Mouse (Mus musculus): ENCODE data around the gene Col1a1. TPM values are rescaled to one million over a fixed set of nuclear protein-coding genes. Genes with fewer than 3 reads are reported as not detected.

Col1a1 gene
- total and polyA plus RNA-seq, 2 experiments from 2014 or later: 322 to 334 TPM

GRCm38 (mm10) chr11:94985822-94986221, 49.8 kb downstream of the Col1a1 start:
- ATAC-seq (ENCODE audit: insufficient read depth, low read depth) (no peak), DNase-seq (ENCODE audit: low spot score) (no peak)
- Histone ChIP-seq H3K9me3 (replicated peaks; ENCODE audit: control insufficient read depth, low read length) (no peaks in the 10 kb centered on the region), H3K4me3 (ENCODE audit: low read depth, low read length) (no peak overlapping the region), H3K4me2 (ENCODE audit: low read depth, low read length) (no peak overlapping the region), H3K36me3 (replicated peaks; ENCODE audit: control insufficient read depth, insufficient read depth, low read length) (no peaks in the 10 kb centered on the region), H3K27ac (ENCODE audit: low read depth) (no peak overlapping the region), H3K27me3 (ENCODE audit: control insufficient read depth, insufficient read depth, low read length) (no peaks in the 10 kb centered on the region), H3K4me1 (ENCODE audit: control insufficient read depth, insufficient read depth) (peaks cover 23% of the 10 kb centered on the region), H3K9ac (replicated peaks; ENCODE audit: low read depth, low read length) (no peak overlapping the region)
- 72% methylated on average over 5 of the region's 5 CpGs for WGBS
- TF ChIP-seq CTCF (IDR thresholded peaks at IDR 0.05; ENCODE audit: low read depth) (no peak), EP300 (IDR thresholded peaks at IDR 0.05; ENCODE audit: low read depth) (no peak)

DNA sequence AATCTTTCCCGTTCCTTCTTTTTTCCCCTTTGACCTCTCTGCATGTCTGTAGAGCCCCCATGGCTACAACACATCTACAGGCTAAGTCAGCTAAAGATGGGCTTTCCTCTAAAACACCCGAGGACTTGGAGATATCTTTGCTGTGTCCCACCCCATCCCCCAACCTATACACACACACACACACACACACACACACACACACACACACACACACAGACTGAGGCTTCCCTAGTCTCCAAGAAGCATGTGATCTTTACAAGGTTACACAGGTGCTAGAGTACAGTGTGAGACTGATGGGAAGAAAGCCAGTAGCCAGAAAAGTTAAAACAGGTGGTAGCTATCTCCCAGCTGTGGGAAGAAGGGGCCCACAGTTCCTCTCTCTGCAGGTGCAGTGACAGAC, 50.4 kb downstream of the Col1a1 start:
- no peaks in the 10 kb centered on the region for H3K36me3 ChIP-seq (replicated peaks; ENCODE audit: control insufficient read depth, insufficient read depth, low read length)
- H3K27ac ChIP-seq (ENCODE audit: low read depth): no peak overlapping the region
- H3K9ac ChIP-seq (replicated peaks; ENCODE audit: low read depth, low read length): no peak overlapping the region
- no peaks in the 10 kb centered on the region for H3K9me3 ChIP-seq (replicated peaks; ENCODE audit: control insufficient read depth, low read length)
- TF ChIP-seq EP300 (IDR thresholded peaks at IDR 0.05; ENCODE audit: low read depth): no peak
- TF ChIP-seq CTCF (IDR thresholded peaks at IDR 0.05; ENCODE audit: low read depth): no peak
- DNase-seq (ENCODE audit: low spot score) (no peak), ATAC-seq (ENCODE audit: insufficient read depth, low read depth) (no peak)
- no peaks in the 10 kb centered on the region for H3K27me3 ChIP-seq (ENCODE audit: control insufficient read depth, insufficient read depth, low read length)
- 42% methylated on average over 2 of the region's 2 CpGs for WGBS
- peaks cover 23% of the 10 kb centered on the region for H3K4me1 ChIP-seq (ENCODE audit: control insufficient read depth, insufficient read depth)
- H3K4me2 ChIP-seq (ENCODE audit: low read depth, low read length): no peak overlapping the region
- no peak overlapping the region for H3K4me3 ChIP-seq (ENCODE audit: low read depth, low read length)

DNA sequence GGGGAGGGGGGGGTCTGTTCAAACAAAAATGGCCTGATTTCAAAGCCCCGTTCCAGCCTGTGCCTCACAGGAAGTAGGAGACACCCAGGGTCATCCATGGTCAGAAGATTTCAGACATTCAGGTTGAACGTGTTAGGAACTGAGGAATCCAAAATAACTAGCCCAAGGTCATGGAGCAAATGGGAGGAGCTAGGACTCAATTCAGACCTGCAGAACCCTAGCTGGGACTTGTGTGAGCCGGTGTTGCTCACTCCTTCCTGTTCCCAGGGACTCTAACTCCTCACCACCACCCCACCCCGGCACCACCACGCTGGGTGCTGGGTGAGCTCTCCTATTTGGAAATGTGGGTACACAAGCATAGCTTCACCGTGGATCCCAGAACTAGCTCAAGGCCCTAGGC, 51.3 kb downstream of the Col1a1 start:
- WGBS: 48% methylated on average over 6 of the region's 6 CpGs
- Histone ChIP-seq H3K9me3 (replicated peaks; ENCODE audit: control insufficient read depth, low read length) (no peaks in the 10 kb centered on the region), H3K9ac (replicated peaks; ENCODE audit: low read depth, low read length) (no peak overlapping the region), H3K4me3 (ENCODE audit: low read depth, low read length) (no peak overlapping the region), H3K36me3 (replicated peaks; ENCODE audit: control insufficient read depth, insufficient read depth, low read length) (no peaks in the 10 kb centered on the region), H3K27ac (ENCODE audit: low read depth) (no peak overlapping the region), H3K4me1 (ENCODE audit: control insufficient read depth, insufficient read depth) (peaks cover 23% of the 10 kb centered on the region), H3K27me3 (ENCODE audit: control insufficient read depth, insufficient read depth, low read length) (no peaks in the 10 kb centered on the region), H3K4me2 (ENCODE audit: low read depth, low read length) (no peak overlapping the region)
- ATAC-seq (ENCODE audit: insufficient read depth, low read depth) (no peak), DNase-seq (ENCODE audit: low spot score) (no peak)
- TF ChIP-seq CTCF (IDR thresholded peaks at IDR 0.05; ENCODE audit: low read depth) (no peak), EP300 (IDR thresholded peaks at IDR 0.05; ENCODE audit: low read depth) (no peak)

- Histone ChIP-seq H3K9me3 (replicated peaks; ENCODE audit: control insufficient read depth, low read length) (no peaks in the 10 kb centered on the region), H3K27me3 (ENCODE audit: control insufficient read depth, insufficient read depth, low read length) (no peaks in the 10 kb centered on the region), H3K36me3 (replicated peaks; ENCODE audit: control insufficient read depth, insufficient read depth, low read length) (no peaks in the 10 kb centered on the region), H3K4me3 (ENCODE audit: low read depth, low read length) (no peak overlapping the region), H3K4me1 (ENCODE audit: control insufficient read depth, insufficient read depth) (peaks cover 23% of the 10 kb centered on the region), H3K9ac (replicated peaks; ENCODE audit: low read depth, low read length) (no peak overlapping the region), H3K27ac (ENCODE audit: low read depth) (no peak overlapping the region), H3K4me2 (ENCODE audit: low read depth, low read length) (no peak overlapping the region)
- ATAC-seq (ENCODE audit: insufficient read depth, low read depth) (no peak), DNase-seq (ENCODE audit: low spot score) (no peak)
- 70% methylated on average over 8 of the region's 8 CpGs for WGBS
- TF ChIP-seq EP300 (IDR thresholded peaks at IDR 0.05; ENCODE audit: low read depth) (no peak), CTCF (IDR thresholded peaks at IDR 0.05; ENCODE audit: low read depth) (no peak)
These were observed 51.8 kb downstream of the Col1a1 start for GRCm38 (mm10) chr11:94987851-94988250.

DNA sequence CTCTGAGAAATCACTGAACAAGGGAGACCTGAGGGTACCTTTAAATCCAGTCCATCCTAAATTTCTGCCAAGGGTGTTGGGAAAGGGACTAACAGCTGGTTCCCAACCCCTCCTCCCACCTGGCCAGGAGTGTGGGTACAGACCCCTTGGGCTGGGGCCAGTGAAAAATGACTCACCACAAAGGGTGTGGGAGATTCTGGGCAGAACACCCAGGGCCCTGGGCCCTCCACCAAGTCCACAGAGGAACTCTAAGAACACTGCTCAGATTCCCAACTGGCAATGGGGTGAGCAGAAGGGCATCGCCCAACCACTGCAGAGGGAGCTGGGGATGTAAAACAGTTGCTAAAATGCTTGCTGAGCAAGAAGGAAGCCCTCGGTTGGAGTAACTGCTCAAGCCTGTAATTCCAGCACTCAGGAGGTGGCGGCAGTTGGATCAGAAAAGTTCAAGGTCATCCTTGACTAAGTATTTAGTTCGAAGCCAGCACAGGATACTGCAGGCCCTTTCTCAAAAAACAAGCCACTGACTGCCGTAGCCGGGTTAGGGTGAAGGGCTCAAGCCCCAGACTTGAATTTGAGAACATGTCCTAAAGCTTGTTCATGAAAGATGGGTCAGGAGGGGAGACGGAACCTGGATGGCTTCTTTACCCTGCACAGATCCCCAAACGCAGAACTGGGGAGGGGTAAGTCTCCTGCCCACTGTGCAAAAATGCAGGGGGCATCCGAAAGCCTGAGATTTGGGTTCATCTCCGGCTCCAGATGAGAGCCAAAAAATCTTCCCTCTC, 52.9 kb downstream of the Col1a1 start:
- Histone ChIP-seq H3K27me3 (ENCODE audit: control insufficient read depth, insufficient read depth, low read length) (no peaks in the 10 kb centered on the region), H3K9ac (replicated peaks; ENCODE audit: low read depth, low read length) (peak overlapping the region; percentile 52), H3K4me1 (ENCODE audit: control insufficient read depth, insufficient read depth) (peaks cover 34% of the 10 kb centered on the region), H3K9me3 (replicated peaks; ENCODE audit: control insufficient read depth, low read length) (no peaks in the 10 kb centered on the region), H3K27ac (ENCODE audit: low read depth) (peak overlapping the region; percentile 91), H3K36me3 (replicated peaks; ENCODE audit: control insufficient read depth, insufficient read depth, low read length) (no peaks in the 10 kb centered on the region), H3K4me3 (ENCODE audit: low read depth, low read length) (peak overlapping the region; percentile 89), H3K4me2 (ENCODE audit: low read depth, low read length) (peak overlapping the region; percentile 90)
- ATAC-seq (ENCODE audit: insufficient read depth, low read depth) (no peak), DNase-seq (ENCODE audit: low spot score) (no peak)
- no peak for TF ChIP-seq CTCF (IDR thresholded peaks at IDR 0.05; ENCODE audit: low read depth)
- no peak for TF ChIP-seq EP300 (IDR thresholded peaks at IDR 0.05; ENCODE audit: low read depth)
- 17% methylated on average over 10 of the region's 10 CpGs for WGBS
